Mouse (Mus musculus) left cerebral cortex, adult 8-10 months (tissue): ENCODE measurements at regions not wholly inside any gene's neighbourhood (a gene's known extent, or its start where the extent isn't known, plus 50 kb on each side); places are given as distances from the start of the nearest gene placed in this dataset.

ENCODE experiments used
- DNase-seq, 2 experiments: peaks; one replicate each; pipeline ENCODE4 v3.0.0; 2022; ENCODE audit warnings: low spot score in 2 of 2

- DNase-seq, result no peak
These were observed 1172.7 kb downstream of the D3Ertd751e start for GRCm38 (mm10) chr3:42915146-42915545.

- no peak for DNase-seq
These were observed 1193.0 kb downstream of the D3Ertd751e start for GRCm38 (mm10) chr3:42935418-42935817.

DNA sequence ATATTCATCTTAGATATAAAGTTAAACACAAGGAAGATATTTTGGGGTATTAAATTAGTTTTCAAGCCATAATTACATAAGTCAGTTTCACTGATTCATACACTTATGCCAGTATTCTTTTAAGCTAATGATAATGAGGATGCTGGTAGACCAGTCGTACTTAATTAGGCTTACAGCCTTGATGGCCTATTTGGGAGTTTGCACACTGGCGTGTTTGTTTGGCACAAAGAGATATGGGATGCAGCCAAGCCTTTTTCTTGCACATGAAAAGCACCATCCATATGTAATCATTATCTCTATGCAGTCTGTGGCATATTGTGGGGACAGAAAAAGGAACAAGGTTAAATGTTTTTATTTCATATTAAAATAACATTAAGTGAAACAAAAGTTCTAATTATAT is 1234.7 kb downstream of the D3Ertd751e start:
- no peak for DNase-seq
